Mouse (Mus musculus): ENCODE data around the gene Dolpp1.

Gene Dolpp1

DNA sequence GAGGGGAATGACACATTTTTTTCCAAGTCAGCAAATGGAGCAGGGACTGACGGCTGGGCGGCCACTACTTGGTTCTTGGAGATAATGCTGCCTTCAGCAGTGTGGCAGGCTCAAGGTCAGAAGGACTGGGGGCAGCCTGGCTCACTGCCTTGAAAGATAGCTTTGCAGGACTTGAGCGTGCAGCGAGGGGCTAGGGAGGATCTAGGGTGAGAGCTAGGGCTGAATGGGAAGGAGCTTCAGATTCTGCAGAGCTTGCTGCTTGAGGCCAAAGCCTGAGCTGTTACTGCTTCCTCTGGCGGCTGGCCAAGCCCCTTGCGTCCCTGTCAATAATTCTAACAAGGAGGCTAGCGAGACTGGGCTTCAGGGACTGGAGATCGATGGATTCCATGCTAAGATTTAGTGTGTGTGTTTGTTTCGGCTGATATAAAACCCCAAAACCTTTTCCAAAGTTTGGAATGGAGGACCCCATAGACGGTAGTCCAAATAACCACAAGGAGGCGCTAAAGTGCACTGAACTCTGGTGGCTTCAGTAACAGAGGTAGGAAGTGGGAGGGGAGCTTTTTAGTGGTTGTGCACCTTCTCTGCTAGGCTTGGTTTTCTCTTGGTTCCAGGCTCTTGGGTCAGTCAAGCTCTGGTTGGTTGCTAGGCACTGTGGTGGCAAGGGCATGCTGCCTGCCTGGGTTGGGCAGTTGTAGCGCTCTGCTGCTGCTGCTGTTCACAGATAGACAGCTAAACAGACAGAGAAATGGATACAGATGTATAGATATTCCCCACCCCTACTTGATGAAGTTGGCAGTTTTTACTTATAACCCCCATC lies 48.9 kb downstream of the Dolpp1 start:
- DNase-seq (ENCODE audit: extremely low spot score, low spot score) = peak; percentile 62

DNA sequence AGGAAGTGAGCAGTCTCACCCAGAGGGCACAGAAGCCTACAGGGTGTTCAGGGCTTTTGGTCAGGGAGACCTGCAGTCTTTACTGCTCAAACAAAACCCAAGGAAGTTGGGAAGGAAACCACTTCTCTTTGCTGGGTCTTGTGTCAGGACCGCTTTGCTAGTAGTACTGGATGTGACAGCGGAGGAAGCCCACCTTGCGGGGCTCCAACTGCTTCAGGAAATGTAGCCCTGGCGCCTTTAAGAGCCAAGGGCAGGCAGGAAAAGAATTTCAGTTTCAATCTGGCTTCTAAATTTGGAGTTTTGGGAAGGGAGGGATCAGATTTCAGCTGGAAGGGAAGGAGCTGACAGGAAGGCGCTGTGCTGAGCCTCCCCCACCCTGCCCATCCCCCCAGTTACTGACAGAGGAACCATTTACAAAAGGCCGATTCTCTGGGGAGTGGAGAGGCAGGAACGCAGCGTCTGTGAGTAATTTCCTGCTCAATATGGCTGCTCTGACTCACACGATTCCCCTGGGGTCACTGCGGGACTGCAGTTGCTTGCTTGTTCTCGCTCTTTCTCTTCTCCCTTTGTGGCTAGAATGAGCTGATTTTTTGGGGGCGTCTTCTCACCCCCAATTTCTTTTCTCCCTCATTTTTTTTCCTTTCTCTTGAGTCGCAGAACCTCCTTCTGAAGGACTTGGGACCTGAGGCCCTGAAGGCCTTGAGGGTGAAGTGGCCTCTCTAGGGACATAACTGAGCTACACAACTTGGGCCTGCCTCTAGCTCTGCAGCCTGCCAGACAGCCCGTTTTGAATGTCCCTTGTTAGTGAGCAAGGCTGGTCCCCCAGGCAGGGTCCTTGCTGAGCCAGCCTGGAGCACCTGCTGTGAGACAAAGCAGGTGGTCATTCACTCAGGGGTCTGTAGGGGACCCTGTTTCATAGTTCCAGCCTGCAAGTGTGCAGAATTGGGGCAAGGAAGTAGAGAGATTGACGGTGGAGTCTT lies 49.8 kb downstream of the Dolpp1 start:
- peak; percentile 85 for DNase-seq (ENCODE audit: extremely low spot score, low spot score)

DNA sequence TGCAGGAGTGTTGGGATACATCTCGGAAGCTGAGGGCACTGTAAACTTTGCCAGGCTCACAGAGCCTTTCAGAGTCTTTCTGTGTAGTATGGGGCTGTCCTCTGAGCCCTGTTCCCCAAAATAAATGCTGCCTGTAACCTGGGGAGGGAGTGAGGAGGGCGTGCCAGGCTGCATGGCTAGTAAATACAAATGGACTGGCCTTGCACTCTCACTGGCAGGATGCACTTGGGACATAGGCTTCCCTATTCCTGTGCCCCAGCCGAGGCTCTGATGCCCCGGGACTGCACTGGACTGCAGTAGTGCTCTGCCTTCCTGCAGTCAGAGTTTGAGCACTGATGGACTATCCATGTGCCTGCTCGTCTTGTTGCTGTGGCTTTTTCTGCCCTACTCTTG lies 50.4 kb downstream of the Dolpp1 start:
- DNase-seq (ENCODE audit: extremely low spot score, low spot score) = no peak

DNA sequence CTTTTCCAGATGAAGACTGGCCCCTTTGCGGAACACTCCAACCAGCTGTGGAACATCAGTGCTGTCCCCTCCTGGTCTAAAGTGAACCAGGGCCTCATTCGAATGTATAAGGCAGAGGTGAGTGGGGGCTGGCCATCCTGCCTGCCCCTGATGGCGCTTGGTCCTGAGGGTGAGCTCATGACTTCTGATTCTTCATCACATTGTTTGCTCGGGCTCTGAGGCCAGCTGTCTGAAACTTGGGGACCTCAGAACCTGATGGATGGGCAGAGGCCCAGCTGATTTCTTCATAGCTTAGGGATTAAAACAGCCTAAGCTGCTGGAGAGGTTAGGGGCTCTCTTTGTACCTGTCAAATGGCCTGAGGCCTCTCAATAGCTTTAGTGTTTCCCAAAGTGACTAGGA lies 51.2 kb downstream of the Dolpp1 start:
- no peak for DNase-seq (ENCODE audit: extremely low spot score, low spot score)

DNA sequence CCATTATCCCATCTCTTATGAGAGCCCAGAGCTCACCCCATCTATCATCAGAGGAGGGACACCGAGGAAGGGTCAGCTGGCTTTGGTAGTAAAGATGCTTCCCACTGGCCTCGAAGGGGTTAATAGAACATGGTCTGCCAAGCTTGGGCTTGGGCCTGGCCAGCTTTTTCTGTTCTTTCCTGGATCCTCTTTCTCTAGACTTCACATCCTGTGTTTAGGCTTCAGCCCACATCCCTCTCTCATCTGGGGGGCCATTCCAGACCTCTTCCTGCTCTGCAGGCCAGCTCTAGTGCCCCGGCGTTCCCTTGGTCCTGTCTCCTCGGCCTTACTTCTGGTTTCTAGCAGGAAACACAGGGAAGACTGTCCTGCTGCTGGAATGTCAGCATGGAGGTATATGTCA lies 52.0 kb downstream of the Dolpp1 start:
- DNase-seq (ENCODE audit: extremely low spot score, low spot score) = no peak

DNA sequence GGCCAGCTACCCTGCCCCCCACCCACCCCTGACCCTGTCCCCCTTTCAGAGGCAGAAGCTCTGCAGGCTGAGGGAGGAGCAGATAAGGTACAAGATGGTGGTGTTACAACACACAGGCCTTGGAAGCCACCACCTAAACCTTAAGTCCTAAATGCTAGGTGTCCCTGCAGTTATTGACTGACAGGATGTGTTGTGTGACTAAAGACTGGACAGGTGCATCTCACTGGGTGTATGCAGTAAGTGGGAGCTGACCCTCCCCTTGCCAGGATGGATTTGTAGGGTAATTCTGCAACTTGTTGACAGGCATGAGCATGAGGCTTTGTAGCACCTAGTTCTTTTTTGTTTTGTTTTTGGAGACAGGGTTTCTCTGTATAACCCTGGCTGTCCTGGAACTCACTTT lies 52.4 kb downstream of the Dolpp1 start:
- DNase-seq (ENCODE audit: extremely low spot score, low spot score) = no peak

DNA sequence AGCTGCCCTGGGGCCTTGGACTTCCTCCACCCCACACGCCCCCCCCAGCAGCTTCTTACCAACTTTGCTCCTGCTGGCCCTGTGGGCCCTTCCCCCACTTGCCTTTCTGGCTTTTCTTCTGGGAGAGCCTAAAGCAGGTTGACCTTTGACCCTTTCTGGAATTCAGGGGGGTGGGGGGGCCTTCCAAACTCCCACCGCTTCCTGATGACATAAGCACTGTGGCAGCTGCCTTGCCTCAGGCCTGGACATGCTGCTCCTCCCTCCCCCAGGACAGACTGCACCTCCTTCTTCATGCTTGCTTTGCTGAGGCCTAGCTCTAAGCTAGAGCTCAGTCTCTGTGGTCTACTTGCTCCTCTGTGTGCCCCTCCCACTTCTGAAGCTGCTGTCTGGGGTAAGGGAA lies 53.3 kb downstream of the Dolpp1 start:
- DNase-seq (ENCODE audit: extremely low spot score, low spot score) = peak; percentile 73

DNA sequence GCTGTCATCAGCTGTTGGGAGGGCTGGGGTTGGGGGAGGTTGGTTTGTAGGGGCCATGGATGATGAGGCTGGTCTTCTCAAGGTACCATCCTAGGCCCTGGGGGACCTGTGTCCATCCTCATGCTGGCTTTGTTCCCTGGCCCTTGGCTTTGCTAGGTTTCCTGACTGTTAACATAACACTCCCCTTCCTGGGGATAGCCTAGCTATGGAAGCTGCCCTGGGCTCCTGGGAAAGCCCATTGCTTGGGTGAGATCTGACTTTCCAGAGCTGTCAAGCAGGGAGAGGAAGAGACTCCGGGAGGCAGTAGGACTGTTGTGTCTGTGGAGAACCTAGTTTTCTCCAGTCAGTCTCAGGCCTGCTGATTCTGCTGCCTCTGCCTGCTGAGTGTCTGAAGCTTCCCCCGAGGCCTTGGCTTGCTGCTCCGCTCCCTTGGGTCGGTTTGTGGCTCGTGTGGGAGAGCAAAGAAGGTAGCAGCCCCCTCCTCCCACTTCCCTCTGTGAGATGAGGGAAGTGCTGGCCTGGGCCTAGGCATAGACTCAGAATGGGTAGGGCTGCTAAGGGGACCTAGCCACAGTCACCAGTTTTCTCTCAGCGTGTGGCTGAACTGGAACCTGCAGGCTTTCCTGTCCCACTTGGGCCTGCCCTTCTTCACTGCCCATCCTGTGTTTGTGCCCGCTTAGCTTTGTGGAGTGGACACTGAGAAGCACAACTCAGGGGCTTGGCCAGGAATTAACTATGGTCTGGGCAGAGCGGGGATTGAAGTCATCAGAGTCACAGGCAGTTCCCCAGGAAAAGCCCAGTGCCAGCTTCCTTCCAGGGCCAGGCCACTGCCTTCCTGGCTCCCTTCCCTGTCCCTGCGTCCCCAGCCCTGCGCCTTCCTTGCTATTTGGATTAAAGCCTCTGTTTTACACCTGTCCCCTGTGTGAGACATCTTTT lies 55.1 kb downstream of the Dolpp1 start:
- no peak for DNase-seq (ENCODE audit: extremely low spot score, low spot score)

DNA sequence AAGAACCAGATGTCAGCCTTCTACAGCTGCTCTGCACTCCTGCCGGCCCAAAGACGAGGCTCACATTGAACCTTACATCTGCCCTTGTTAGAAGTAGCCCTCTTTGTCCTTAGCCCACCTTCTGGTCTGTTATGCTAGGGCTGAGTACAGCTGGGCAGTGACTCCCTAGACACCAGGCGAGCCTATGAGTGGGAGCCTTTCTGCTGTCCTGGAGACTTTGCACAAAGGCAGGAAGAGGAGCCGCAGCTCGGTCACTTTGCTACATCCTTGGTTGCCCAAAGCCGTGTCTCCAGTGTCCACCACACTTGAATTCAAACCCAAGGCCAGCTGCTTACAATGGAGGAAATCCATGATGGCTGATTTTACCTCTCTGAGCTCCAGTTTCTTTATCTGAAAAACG lies 56.3 kb downstream of the Dolpp1 start:
- no peak for DNase-seq (ENCODE audit: extremely low spot score, low spot score)
